Mouse (Mus musculus) heart, postnatal 0 days (tissue): ENCODE data around the gene Ntn1.

Experiments
- CTCF ChIP-seq: IDR thresholded peaks from 2 replicates; pipeline ENCODE4 v1.5.1; 2016; ENCODE audit warnings: antibody characterized with exemption, control low read depth, low read depth
- EP300 ChIP-seq: IDR thresholded peaks from 2 replicates; pipeline ENCODE4 v1.6.1; 2016; ENCODE audit warnings: antibody characterized with exemption, low read depth

GRCm38 (mm10) chr11:68434697-68435096, 34.1 kb upstream of the Ntn1 start:
- TF ChIP-seq CTCF (no peak), EP300 (no peak)
